Mouse (Mus musculus): ENCODE data around the gene Vmn1r135.
"Not testable (repeated sequence)": the region's sequence is repeated elsewhere in the genome, so short reads cannot be mapped to it uniquely, and the experiment has no call there.

Gene Vmn1r135

DNA sequence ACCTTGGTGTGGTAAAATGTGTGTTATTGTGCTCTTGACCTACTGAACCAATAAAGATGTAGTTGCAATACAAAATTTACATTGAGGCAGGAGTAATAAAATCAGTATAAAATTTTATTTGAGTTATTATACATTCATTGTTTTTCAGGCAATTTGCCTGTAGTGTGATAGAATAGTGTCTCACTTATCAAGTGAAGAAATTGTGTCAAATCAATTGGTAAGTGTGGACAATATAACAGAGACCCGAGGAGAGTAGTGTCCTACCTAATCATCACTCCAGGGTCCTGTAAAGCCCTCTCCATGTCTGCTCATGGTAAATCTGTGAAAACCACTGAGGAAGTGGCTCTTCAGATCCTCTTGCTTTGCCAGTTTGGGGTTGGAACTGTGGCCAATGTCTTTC lies at the start of gene Vmn1r135:
Vmn1r135 (plus strand) TSS at position 301 of the 400 bp plus-strand sequence.
- not testable (repeated sequence) for DNase-seq

- DNase-seq, result not testable (repeated sequence)
These were observed 35.5 kb upstream of the Vmn1r135 start, which contains the start of gene Gm4177 for GRCm38 (mm10) chr7:21796628-21797027. Gm4177 (minus strand) TSS chr7:21796728.

DNA sequence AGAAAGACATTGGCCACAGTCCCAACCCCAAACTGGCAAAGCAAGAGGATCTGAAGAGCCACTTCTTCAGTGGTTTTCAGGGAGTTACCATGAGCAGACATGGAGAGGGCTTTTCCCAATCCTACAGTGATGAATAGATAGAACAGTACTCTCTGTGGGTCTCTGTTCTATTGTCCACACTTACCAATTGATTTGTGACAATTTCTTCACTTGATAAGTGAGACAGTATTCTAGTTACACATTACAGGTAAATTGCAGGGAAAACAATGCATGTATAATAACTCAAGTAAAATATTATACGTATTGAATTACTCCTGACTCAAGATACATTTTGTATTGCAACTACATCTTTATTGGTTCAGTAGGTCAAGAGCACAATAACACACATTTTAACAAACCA lies 12.0 kb downstream of the Vmn1r135 start, which contains the start of gene Gm5725:
Gm5725 (minus strand) TSS at position 101 of the 400 bp plus-strand sequence.
- DNase-seq, result not testable (repeated sequence)
